Mouse (Mus musculus) kidney, postnatal 25 days (tissue): Measurements from ENCODE around the gene Pou3f1.
"Not testable (repeated sequence)": the region's sequence is repeated elsewhere in the genome, so short reads cannot be mapped to it uniquely, and the experiment has no call there.

Experiments used
- DNase-seq, 2 experiments: peaks; one replicate each; pipeline ENCODE4 v3.0.0; 2021; ENCODE audit warnings: mixed read lengths in 2 of 2

The Pou3f1 gene

GRCm38 (mm10) chr4:124693135-124693894 is 36.7 kb downstream of the Pou3f1 start, which contains the start of gene Utp11:
Gene Utp11 (minus strand): TSS chr4:124693600.
- peak; percentile 86 to 96 for DNase-seq

- no peak for DNase-seq
These were observed 38.0 kb downstream of the Pou3f1 start for GRCm38 (mm10) chr4:124694572-124694971.

- DNase-seq = peak; percentile 53 to 81
These were observed 39.3 kb downstream of the Pou3f1 start for GRCm38 (mm10) chr4:124695786-124696516.

- no peak for DNase-seq
These were observed 43.2 kb downstream of the Pou3f1 start for GRCm38 (mm10) chr4:124699791-124700190.

- DNase-seq = peak; percentile 80 to 92
These were observed 43.8 kb downstream of the Pou3f1 start, which contains the start of gene Fhl3 for GRCm38 (mm10) chr4:124700248-124700971. Gene Fhl3 (plus strand): TSS chr4:124700701.

- DNase-seq = no peak
These were observed 44.6 kb downstream of the Pou3f1 start for GRCm38 (mm10) chr4:124701052-124701845.

- no peak for DNase-seq
These were observed 45.3 kb downstream of the Pou3f1 start for GRCm38 (mm10) chr4:124701916-124702315.

GRCm38 (mm10) chr4:124703406-124703805 is 46.8 kb downstream of the Pou3f1 start:
- no peak for DNase-seq

GRCm38 (mm10) chr4:124703881-124704796 is 47.5 kb downstream of the Pou3f1 start:
- DNase-seq = no peak

GRCm38 (mm10) chr4:124704797-124705474 is 48.3 kb downstream of the Pou3f1 start:
- peak; percentile 70 to 84 for DNase-seq

GRCm38 (mm10) chr4:124705661-124706269 is 49.2 kb downstream of the Pou3f1 start:
- no peak for DNase-seq

GRCm38 (mm10) chr4:124707381-124708199 is 51.0 kb downstream of the Pou3f1 start:
- DNase-seq = not testable (repeated sequence)

GRCm38 (mm10) chr4:124708200-124708517 is 51.6 kb downstream of the Pou3f1 start:
- DNase-seq = not testable (repeated sequence)

GRCm38 (mm10) chr4:124708518-124709477 is 52.2 kb downstream of the Pou3f1 start:
- DNase-seq = peak; percentile 89 to 95

GRCm38 (mm10) chr4:124709961-124710446 is 53.4 kb downstream of the Pou3f1 start:
- DNase-seq = peak; percentile 50 to 61
